Mouse (Mus musculus): Measurements from ENCODE around the gene Abhd17a. TPM values are rescaled to one million over a fixed set of nuclear protein-coding genes. Genes with fewer than 3 reads are reported as not detected.

Abhd17a gene
- polyA plus RNA-seq (2015; fragmentation: Nextera tagmentation; extraction: Ambion mirVana): 42.9 and 44.3 TPM in 2 replicates

DNA sequence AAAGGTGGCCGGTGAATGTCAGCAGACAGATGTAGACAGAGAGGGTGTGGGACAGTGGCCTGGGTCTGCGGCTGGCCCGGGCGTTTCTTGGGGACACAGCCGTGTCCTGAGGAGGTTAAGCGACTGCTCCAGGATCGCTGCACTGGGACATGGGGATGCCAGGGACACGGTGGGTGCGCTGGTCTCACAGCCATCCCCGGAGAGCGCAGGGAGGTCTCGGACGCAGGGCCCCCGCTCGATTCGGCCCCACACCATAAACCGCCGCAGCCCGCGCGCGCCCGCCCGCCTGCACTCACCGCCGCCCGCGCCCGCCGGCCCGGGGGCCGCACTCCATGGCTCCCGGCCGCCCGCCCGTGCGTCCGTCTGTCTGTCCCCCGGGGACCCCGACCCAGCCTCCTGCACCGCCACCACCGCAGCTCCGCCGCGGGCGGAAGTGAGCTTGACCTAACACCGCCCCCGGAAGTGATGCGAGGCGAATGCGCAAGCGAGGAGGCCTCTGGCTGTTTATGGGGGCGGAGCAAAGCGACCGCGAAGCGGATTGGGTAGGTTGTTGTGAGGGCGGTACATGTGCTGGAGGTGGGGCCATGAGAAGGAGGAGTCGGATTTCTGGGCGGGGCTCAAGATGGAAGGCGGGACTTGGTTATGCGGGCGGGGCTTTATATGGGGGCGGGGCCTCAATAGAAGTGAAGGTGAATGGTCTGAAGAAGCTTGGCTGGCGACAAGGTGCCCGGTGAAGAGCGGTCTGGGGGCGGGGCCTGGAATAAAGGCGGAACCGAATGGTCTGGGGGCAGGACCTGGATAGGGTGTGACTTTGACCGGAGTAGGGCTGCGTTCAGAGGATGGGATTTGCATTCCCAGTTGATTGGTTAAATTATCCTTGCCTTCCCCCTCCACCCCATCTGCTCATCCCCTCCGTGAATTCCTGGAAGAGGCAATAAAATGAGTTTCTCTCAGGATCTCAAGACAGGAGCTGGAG, at the start of gene Abhd17a:
Gene Abhd17a, minus strand, starts transcription at position 463 of the 976 bp plus-strand sequence.
- Histone ChIP-seq H3K9ac (ENCODE audit: low read length) (peak within 1 kb of the TSS; percentile 96), H3K27ac (ENCODE audit: low read length) (peak within 1 kb of the TSS; percentile 79), H3K4me3 (replicated peaks; ENCODE audit: low read length) (peak within 1 kb of the TSS; percentile 91), H3K9me3 (replicated peaks; ENCODE audit: control insufficient read depth, low read length) (no peaks in the 10 kb centered on the region), H3K36me3 (ENCODE audit: control insufficient read depth, insufficient read depth, low read length) (no peaks in the 10 kb centered on the region), H3K4me2 (ENCODE audit: low read depth, low read length) (peak within 1 kb of the TSS; percentile 94), H3K4me1 (ENCODE audit: control insufficient read depth, insufficient read depth, low read length) (peaks cover 24% of the 10 kb centered on the region), H3K27me3 (ENCODE audit: control insufficient read depth, insufficient read depth, low read length) (no peaks in the 10 kb centered on the region)
- ATAC-seq (ENCODE audit: insufficient read depth, low FRiP score): peak; percentile 96
- under 1% methylated on average over 73 of the region's 73 CpGs for WGBS

DNA sequence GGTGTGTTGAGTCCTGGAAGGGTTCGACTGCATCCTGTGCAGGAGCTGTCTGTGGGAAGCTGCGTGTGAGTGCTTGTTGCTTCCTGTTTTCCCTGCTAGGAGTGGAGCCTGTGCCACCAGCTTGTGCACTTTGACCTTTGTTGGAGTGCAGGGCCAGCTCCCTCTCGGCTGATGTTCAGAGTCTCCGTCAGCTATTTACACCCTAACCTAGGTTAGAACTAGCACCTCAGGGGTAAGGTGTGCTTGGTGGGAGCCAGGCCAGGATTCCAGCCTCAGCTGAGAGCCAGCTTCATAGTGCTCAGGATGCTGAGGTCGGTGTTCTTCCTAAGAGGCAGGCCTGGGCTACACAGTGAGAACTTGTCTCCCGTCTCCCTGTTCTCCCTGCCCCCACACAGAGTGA, 45.2 kb upstream of the Abhd17a start:
- no peak for ATAC-seq (ENCODE audit: insufficient read depth, low FRiP score)
- H3K9ac ChIP-seq (ENCODE audit: low read length): no peak overlapping the region
- H3K27me3 ChIP-seq (ENCODE audit: control insufficient read depth, insufficient read depth, low read length): no peaks in the 10 kb centered on the region
- H3K4me1 ChIP-seq (ENCODE audit: control insufficient read depth, insufficient read depth, low read length): no peaks in the 10 kb centered on the region
- H3K36me3 ChIP-seq (ENCODE audit: control insufficient read depth, insufficient read depth, low read length): peaks cover 45% of the 10 kb centered on the region
- 69% methylated on average over 6 of the region's 6 CpGs for WGBS
- no peak overlapping the region for H3K4me2 ChIP-seq (ENCODE audit: low read depth, low read length)
- no peaks in the 10 kb centered on the region for H3K9me3 ChIP-seq (replicated peaks; ENCODE audit: control insufficient read depth, low read length)
- H3K4me3 ChIP-seq (replicated peaks; ENCODE audit: low read length): no peak overlapping the region
- H3K27ac ChIP-seq (ENCODE audit: low read length): no peak overlapping the region

DNA sequence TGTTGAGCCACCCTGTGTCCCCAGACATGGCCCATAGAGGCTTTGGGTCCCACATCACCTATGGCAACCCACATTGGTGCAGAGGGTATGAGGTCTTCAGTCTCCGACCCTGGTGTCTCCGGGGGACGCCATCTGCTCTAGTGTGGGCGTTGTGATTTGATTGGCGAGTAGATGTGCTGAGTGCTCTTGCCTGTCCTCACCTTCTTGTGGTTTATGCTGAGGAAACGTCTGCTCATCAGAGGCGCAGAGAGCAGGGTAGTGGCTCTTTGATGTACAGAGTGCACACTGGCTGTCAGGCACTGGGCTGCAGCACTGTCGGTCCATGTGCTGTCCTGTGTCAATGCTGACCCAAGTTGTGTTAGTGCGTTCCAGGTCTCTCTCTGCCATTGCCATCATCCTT, 38.8 kb upstream of the Abhd17a start:
- H3K36me3 ChIP-seq (ENCODE audit: control insufficient read depth, insufficient read depth, low read length): no peaks in the 10 kb centered on the region
- no peak overlapping the region for H3K4me3 ChIP-seq (replicated peaks; ENCODE audit: low read length)
- WGBS: 87% methylated on average over 9 of the region's 9 CpGs
- peaks cover 21% of the 10 kb centered on the region for H3K4me1 ChIP-seq (ENCODE audit: control insufficient read depth, insufficient read depth, low read length)
- H3K9ac ChIP-seq (ENCODE audit: low read length): no peak overlapping the region
- no peaks in the 10 kb centered on the region for H3K27me3 ChIP-seq (ENCODE audit: control insufficient read depth, insufficient read depth, low read length)
- no peak overlapping the region for H3K27ac ChIP-seq (ENCODE audit: low read length)
- no peaks in the 10 kb centered on the region for H3K9me3 ChIP-seq (replicated peaks; ENCODE audit: control insufficient read depth, low read length)
- no peak overlapping the region for H3K4me2 ChIP-seq (ENCODE audit: low read depth, low read length)
- ATAC-seq (ENCODE audit: insufficient read depth, low FRiP score): no peak

- Histone ChIP-seq H3K27ac (ENCODE audit: low read length) (no peak overlapping the region), H3K27me3 (ENCODE audit: control insufficient read depth, insufficient read depth, low read length) (no peaks in the 10 kb centered on the region), H3K36me3 (ENCODE audit: control insufficient read depth, insufficient read depth, low read length) (no peaks in the 10 kb centered on the region), H3K4me2 (ENCODE audit: low read depth, low read length) (no peak overlapping the region), H3K4me3 (replicated peaks; ENCODE audit: low read length) (no peak overlapping the region), H3K4me1 (ENCODE audit: control insufficient read depth, insufficient read depth, low read length) (peaks cover 29% of the 10 kb centered on the region), H3K9me3 (replicated peaks; ENCODE audit: control insufficient read depth, low read length) (no peaks in the 10 kb centered on the region), H3K9ac (ENCODE audit: low read length) (peak overlapping the region; percentile 51; the same call in 1 of the 2 replicates)
- 37% methylated on average over 2 of the region's 2 CpGs for WGBS
- peak; percentile 16; the same call in 1 of the 2 replicates for ATAC-seq (ENCODE audit: insufficient read depth, low FRiP score)
Observed at GRCm38 (mm10) chr10:80627685-80628084, 37.5 kb upstream of the Abhd17a start.

DNA sequence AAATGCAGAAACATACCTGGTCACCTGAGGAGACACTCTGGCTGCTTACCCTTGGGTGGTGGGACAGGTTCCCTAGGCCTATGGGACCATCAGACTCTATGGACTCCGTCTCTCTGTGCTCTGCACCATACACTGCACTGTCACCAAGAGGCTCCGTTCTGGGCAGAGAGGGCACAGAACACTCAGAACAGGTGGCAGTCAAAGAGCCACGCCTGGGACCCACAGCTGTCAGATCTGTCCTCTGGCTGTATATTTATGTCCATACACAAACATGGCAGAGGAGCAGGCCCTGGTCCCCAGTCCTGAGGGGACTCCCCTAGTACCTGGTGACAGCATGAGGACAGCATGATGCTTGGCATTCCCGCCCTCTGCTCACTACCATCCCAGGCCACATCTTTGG, 35.6 kb upstream of the Abhd17a start:
- Histone ChIP-seq H3K9me3 (replicated peaks; ENCODE audit: control insufficient read depth, low read length) (no peaks in the 10 kb centered on the region), H3K9ac (ENCODE audit: low read length) (0 out of 2 replicates have a peak overlapping the region, but pooled peaks have one; percentile 2), H3K36me3 (ENCODE audit: control insufficient read depth, insufficient read depth, low read length) (no peaks in the 10 kb centered on the region), H3K27ac (ENCODE audit: low read length) (no peak overlapping the region), H3K27me3 (ENCODE audit: control insufficient read depth, insufficient read depth, low read length) (no peaks in the 10 kb centered on the region), H3K4me2 (ENCODE audit: low read depth, low read length) (no peak overlapping the region), H3K4me1 (ENCODE audit: control insufficient read depth, insufficient read depth, low read length) (peaks cover 31% of the 10 kb centered on the region), H3K4me3 (replicated peaks; ENCODE audit: low read length) (no peak overlapping the region)
- WGBS: 83% methylated on average over 4 of the region's 4 CpGs
- ATAC-seq (ENCODE audit: insufficient read depth, low FRiP score): no peak

DNA sequence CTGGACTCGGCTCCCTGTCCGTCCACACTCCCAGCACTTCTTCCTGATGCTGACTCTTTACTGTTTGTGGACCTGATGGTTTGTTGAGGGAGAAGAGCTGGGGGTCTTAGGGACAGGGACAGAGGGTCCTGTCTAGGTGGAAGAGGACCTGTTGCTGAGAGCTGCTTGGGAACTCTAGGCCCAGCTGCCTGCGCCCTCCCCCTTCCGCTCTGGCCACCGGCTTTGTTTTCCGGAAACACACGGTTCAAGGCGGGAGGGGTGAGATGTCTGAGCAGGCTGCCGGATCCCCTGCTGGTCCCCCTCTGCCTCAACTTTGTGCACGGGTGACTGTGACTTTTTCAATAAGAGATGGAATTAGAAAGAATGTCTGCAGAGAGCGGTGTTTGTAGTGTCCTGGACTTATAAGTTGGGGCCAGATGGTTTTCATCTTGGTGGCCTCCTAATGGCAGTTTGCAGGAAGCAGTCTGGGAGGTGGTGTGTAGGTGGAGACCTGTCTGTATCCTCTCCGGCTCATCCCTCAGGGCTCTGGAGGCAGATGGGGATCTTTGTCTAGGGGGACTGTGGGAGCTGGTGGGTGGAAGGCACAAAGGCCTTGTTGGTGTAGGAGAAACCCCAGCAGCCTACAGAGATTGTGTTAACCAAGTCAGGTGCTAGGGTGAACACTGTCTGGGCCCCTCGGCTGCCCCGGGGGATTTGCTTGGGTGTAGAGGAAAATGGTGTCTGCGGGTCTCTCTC, 33.5 kb upstream of the Abhd17a start:
- peak overlapping the region; percentile 89 for H3K9ac ChIP-seq (ENCODE audit: low read length)
- H3K27ac ChIP-seq (ENCODE audit: low read length): peak overlapping the region; percentile 83
- peak overlapping the region; percentile 75 for H3K4me3 ChIP-seq (replicated peaks; ENCODE audit: low read length)
- H3K4me2 ChIP-seq (ENCODE audit: low read depth, low read length): peak overlapping the region; percentile 88
- ATAC-seq (ENCODE audit: insufficient read depth, low FRiP score): no peak
- WGBS: 12% methylated on average over 15 of the region's 15 CpGs
- no peaks in the 10 kb centered on the region for H3K9me3 ChIP-seq (replicated peaks; ENCODE audit: control insufficient read depth, low read length)
- H3K27me3 ChIP-seq (ENCODE audit: control insufficient read depth, insufficient read depth, low read length): no peaks in the 10 kb centered on the region
- H3K36me3 ChIP-seq (ENCODE audit: control insufficient read depth, insufficient read depth, low read length): no peaks in the 10 kb centered on the region
- H3K4me1 ChIP-seq (ENCODE audit: control insufficient read depth, insufficient read depth, low read length): peaks cover 31% of the 10 kb centered on the region

- Histone ChIP-seq H3K4me3 (replicated peaks; ENCODE audit: low read length) (peak within 1 kb of the TSS; percentile 75), H3K27me3 (ENCODE audit: control insufficient read depth, insufficient read depth, low read length) (no peaks in the 10 kb centered on the region), H3K4me1 (ENCODE audit: control insufficient read depth, insufficient read depth, low read length) (peaks cover 27% of the 10 kb centered on the region), H3K4me2 (ENCODE audit: low read depth, low read length) (peak within 1 kb of the TSS; percentile 88), H3K36me3 (ENCODE audit: control insufficient read depth, insufficient read depth, low read length) (no peaks in the 10 kb centered on the region), H3K27ac (ENCODE audit: low read length) (peak within 1 kb of the TSS; percentile 97), H3K9ac (ENCODE audit: low read length) (peak within 1 kb of the TSS; percentile 89), H3K9me3 (replicated peaks; ENCODE audit: control insufficient read depth, low read length) (no peaks in the 10 kb centered on the region)
- ATAC-seq (ENCODE audit: insufficient read depth, low FRiP score): peak; percentile 2; the same call in 1 of the 2 replicates
- under 1% methylated on average over 71 of the region's 85 CpGs for WGBS
Observed at GRCm38 (mm10) chr10:80622661-80623456, 32.7 kb upstream of the Abhd17a start, which contains the start of gene Csnk1g2. Gene Csnk1g2, plus strand, starts transcription at chr10:80622838.

- Histone ChIP-seq H3K27ac (ENCODE audit: low read length) (peak overlapping the region; percentile 97), H3K4me2 (ENCODE audit: low read depth, low read length) (peak overlapping the region; percentile 66; the same call in 1 of the 2 replicates), H3K4me3 (replicated peaks; ENCODE audit: low read length) (peak overlapping the region; percentile 75), H3K27me3 (ENCODE audit: control insufficient read depth, insufficient read depth, low read length) (no peaks in the 10 kb centered on the region), H3K9me3 (replicated peaks; ENCODE audit: control insufficient read depth, low read length) (no peaks in the 10 kb centered on the region), H3K9ac (ENCODE audit: low read length) (peak overlapping the region; percentile 89), H3K36me3 (ENCODE audit: control insufficient read depth, insufficient read depth, low read length) (no peaks in the 10 kb centered on the region), H3K4me1 (ENCODE audit: control insufficient read depth, insufficient read depth, low read length) (peaks cover 20% of the 10 kb centered on the region)
- WGBS: under 1% methylated on average over 64 of the region's 64 CpGs
- peak; percentile 98 for ATAC-seq (ENCODE audit: insufficient read depth, low FRiP score)
Observed at GRCm38 (mm10) chr10:80621940-80622660, 32.0 kb upstream of the Abhd17a start.

All from stomach, embryonic 16.5 days (tissue).